Mouse (Mus musculus) erythroblast, embryonic 14.5 days (primary cell): ENCODE results near the gene Lrmda. TPM values are rescaled to one million over a fixed set of nuclear protein-coding genes. Genes with fewer than 3 reads are reported as not detected.

Experiments used
- H3K27me3 ChIP-seq: 2 replicates; pipeline ENCODE4 v1.6.1; 2012; ENCODE audit warnings: inconsistent platforms; ENCODE audit not compliant: control insufficient read depth
- H3K36me3 ChIP-seq: 2 replicates; pipeline ENCODE4 v1.6.1; 2012; ENCODE audit warnings: mild to moderate bottlenecking, inconsistent platforms; ENCODE audit not compliant: control insufficient read depth
- H3K4me1 ChIP-seq: 2 replicates; pipeline ENCODE4 v1.6.1; 2012; ENCODE audit warnings: inconsistent platforms; ENCODE audit not compliant: control insufficient read depth
- H3K4me3 ChIP-seq: replicated peaks from 2 replicates; pipeline ENCODE3; 2012; ENCODE audit warnings: moderate library complexity, mild to moderate bottlenecking, inconsistent platforms
- H3K9me3 ChIP-seq: 2 replicates; pipeline ENCODE4 v1.6.1; 2012; ENCODE audit warnings: low read length, inconsistent platforms, mixed read lengths; ENCODE audit not compliant: control insufficient read depth
- GATA1 ChIP-seq: IDR thresholded peaks from 2 replicates; pipeline ENCODE4 v1.6.1; 2012; ENCODE audit warnings: low read length, inconsistent platforms, mixed read lengths
- TAL1 ChIP-seq: IDR thresholded peaks from 3 replicates; pipeline ENCODE4 v1.6.1; 2012; ENCODE audit warnings: low read length, inconsistent platforms, mixed read lengths
- polyA plus RNA-seq: library from polyadenylated mRNA; stranded (reverse); fragments of >175 nt; gene quantifications from 2 replicates; pipeline ENCODE4 v1.2.3, GENCODE M21; 2012

The Lrmda gene
- polyA plus RNA-seq, 1 experiment = not detected

DNA sequence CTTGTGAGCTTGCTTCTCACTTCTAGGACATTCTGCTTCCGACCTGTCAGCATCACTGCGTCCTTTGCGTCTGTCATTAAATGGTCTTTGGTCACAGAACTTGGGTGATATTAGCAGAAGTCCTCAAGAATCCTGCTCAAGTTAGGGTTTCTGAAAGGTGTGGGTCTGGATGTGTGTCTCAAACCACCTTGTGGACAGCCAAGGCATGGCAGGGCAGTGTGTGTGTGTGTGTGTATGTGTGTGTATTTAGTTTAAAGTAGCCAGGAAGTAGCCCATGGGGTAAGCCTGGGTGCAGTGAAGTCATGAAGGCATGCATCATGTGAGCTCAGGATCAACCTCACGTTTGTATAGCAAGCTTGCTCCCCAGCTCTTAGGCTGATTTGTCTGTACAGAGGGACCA lies 274.9 kb downstream of the Lrmda start:
- TF ChIP-seq TAL1 (no peak), GATA1 (no peak)
- H3K4me3 ChIP-seq = no peak overlapping the region
- no peaks in the 10 kb centered on the region for H3K9me3 ChIP-seq
- H3K36me3 ChIP-seq = no peaks in the 10 kb centered on the region
- H3K27me3 ChIP-seq = no peaks in the 10 kb centered on the region
- no peaks in the 10 kb centered on the region for H3K4me1 ChIP-seq

DNA sequence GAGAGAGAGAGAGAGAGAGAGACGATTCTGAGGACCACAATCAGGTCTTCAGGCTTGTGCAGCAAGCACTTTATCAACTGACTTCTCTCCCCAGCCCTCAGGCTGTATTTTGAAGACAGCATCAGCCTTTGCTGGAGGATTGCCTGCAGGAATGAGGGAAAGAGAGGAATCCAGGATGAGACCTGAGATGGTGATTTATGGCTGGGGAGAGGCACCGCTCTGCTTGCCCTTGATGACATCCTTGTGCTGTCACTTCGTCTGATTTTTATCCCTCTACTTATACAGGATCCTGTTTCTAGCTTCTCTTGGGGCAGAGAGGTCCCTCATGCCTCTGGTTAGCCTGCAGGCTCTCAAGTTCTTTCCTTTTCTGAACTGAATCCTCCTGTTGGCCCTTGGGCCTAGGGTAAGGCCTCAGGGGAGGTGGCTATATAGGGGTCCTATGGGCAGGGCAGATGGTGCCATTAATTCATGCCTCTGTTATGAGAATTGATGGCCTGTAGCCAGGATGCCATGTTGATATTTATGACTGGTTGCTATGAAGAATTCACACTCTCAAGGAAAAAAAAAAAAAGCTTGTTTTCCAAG lies 277.2 kb downstream of the Lrmda start:
- no peaks in the 10 kb centered on the region for H3K4me1 ChIP-seq
- H3K36me3 ChIP-seq = no peaks in the 10 kb centered on the region
- H3K27me3 ChIP-seq = no peaks in the 10 kb centered on the region
- H3K9me3 ChIP-seq = no peaks in the 10 kb centered on the region
- TF ChIP-seq TAL1 (no peak), GATA1 (no peak)
- no peak overlapping the region for H3K4me3 ChIP-seq

DNA sequence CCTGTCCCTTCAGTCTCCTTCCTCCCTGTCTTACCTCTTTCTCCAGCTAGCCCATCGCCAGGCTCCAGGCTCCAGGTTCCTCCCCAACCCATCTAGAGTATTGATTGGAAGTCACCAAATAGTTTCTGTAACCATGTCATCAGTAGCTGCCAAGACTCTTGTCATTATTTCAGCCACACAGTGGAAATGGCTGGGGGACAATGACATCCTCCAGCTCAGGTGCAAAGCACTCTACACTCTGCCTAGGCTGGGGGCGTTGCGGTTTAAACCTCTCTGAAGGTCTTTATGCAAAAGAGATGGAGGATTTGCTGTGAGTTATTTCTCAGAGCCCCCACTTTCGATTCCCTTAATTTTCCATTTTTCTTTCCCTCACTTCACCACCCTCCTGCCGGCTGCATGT lies 287.2 kb downstream of the Lrmda start:
- Histone ChIP-seq H3K9me3 (no peaks in the 10 kb centered on the region), H3K27me3 (no peaks in the 10 kb centered on the region), H3K4me1 (no peaks in the 10 kb centered on the region), H3K4me3 (no peak overlapping the region), H3K36me3 (no peaks in the 10 kb centered on the region)
- TF ChIP-seq GATA1 (no peak), TAL1 (no peak)

DNA sequence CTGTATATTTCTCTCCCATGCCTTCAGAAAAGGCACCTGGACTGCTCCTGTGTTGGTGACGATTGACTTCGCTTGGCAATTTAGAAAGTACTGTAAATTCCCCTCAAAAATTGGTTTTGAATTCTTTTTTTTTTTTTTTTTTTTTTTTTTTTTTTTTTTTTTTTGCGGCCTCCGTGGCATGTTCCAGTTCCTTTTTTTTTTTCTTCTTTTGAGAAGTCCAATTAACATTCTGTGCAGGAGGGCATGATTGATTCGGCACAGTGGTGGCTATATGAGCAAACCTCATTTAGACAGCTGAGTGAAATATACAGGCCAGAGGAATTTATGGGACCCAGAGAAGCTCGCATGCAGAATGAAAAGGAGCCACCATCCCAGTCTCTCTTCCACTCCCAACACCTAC lies 288.5 kb downstream of the Lrmda start:
- H3K27me3 ChIP-seq = no peaks in the 10 kb centered on the region
- TF ChIP-seq TAL1 (no peak), GATA1 (no peak)

DNA sequence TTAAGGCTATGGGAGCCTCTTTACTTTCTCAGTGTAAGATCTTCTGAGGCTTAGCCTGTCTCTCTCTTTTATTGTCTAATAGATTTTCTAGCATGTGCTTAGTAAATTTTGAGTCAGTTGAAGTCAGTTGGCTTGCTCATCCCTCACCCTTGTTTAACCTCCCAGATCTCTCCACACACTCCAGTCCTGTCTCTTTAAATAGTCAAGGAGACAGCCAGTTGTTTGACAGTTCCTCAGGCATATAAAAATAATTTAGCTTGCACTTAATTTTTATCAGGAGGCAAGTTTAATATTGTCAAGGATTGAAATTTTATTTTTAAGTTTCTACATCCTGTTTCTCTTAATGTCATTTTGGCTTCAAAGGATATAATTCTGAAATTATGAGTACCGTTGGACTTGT lies 303.5 kb downstream of the Lrmda start:
- no peaks in the 10 kb centered on the region for H3K36me3 ChIP-seq
- TF ChIP-seq TAL1 = no peak
- TF ChIP-seq GATA1 = no peak
- no peaks in the 10 kb centered on the region for H3K9me3 ChIP-seq
- H3K4me1 ChIP-seq = no peaks in the 10 kb centered on the region
- no peak overlapping the region for H3K4me3 ChIP-seq
- H3K27me3 ChIP-seq = no peaks in the 10 kb centered on the region

More for the DNA sequence above, 288.5 kb downstream of the Lrmda start:
- Histone ChIP-seq H3K36me3 (no peaks in the 10 kb centered on the region), H3K4me1 (no peaks in the 10 kb centered on the region), H3K9me3 (no peaks in the 10 kb centered on the region), H3K4me3 (no peak overlapping the region)

DNA sequence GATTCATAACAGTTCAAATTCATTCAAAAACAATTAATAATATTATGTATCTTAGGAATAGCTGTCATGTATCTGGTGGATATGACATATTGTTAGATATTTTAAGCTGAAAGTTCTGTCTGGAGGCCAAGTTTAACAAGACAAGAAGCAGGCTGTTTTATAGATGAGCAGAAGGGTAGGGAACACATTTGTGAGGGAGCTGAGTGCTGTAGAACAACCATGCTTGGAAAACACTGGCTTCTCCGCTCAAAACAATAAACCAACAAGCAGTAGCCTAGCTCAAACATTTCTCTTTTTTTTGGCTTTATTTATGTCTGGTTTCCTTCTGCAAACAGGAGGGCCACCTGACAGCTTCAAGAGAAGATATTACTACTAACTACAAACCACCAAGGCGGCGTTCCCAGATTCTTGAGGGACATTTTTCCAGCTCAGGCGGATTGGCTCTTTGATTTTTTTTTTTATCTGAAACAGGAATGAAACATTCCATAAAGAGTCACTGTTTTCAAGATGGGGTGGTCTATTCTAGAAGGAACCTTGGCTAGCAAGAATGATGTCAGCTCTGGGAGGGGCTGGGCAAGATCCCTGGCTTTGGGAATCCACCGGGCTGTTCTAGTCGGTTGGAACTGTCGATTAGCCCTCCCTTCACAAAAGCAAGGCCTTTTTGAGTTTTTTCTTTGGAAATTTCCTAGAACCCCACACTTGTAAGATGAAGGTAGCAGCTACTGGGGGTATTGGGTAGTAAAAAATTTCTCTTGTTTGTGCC lies 304.2 kb downstream of the Lrmda start:
- Histone ChIP-seq H3K27me3 (no peaks in the 10 kb centered on the region), H3K36me3 (no peaks in the 10 kb centered on the region), H3K4me3 (no peak overlapping the region), H3K4me1 (no peaks in the 10 kb centered on the region), H3K9me3 (no peaks in the 10 kb centered on the region)
- no peak for TF ChIP-seq TAL1
- no peak for TF ChIP-seq GATA1

DNA sequence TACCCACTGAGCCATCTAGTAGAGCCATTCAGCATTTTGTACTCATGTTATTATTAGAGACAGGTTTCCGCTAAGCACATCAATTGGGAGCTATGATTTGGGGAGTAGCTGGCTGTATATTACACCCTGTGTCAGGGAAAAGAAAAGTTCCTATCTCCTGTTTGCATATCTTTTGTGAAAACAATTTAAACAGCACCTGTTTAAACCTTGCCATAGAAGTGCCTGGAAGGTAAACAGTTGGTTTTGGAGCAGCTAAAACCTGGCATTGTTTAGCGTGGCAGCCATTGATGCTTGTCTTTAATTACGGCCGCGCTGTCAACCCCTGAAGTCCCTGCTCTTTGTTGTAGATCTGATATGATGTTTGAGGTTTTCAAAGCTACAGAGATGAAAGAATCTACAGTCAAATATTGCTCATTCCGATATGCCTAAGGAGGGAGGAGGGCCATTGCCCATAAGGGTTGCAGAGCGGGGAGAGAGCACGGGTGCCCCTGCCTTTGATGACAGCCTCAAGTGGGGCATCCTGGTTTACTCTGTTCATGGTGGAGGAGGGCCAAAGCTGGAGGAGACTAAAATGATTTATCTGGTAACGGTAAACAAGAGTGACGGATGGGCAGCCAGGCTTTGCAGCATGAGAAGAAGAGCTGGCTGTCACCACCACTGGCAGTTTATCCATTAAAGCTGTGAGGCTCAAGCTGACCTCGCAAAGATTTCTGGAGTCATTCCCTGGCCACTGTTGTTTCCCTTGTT lies 306.9 kb downstream of the Lrmda start:
- Histone ChIP-seq H3K9me3 (no peaks in the 10 kb centered on the region; the same call in 1 of the 2 replicates), H3K27me3 (no peaks in the 10 kb centered on the region), H3K4me1 (no peaks in the 10 kb centered on the region), H3K36me3 (no peaks in the 10 kb centered on the region), H3K4me3 (no peak overlapping the region)
- no peak for TF ChIP-seq GATA1
- no peak for TF ChIP-seq TAL1

DNA sequence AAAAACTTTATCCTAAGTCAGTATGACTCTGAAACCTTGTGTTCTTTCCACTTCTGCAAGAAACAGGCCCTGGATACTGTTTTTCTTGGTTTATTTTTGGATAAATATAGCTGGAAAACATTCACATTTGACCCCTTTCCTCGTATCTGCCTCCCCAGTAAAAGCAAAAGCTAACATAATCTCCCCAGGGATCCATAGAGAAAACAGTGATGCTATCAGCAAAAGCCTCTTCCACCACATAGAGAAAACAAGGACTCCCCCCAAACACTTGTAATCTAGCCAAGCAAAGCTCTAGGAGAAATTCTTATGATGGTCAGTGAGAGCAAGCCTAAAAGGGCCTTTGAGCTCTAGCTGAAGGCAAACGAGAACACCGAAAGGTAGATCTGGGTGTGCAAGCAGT lies 309.7 kb downstream of the Lrmda start:
- no peaks in the 10 kb centered on the region for H3K4me1 ChIP-seq
- no peaks in the 10 kb centered on the region; the same call in 1 of the 2 replicates for H3K9me3 ChIP-seq
- no peak for TF ChIP-seq TAL1
- TF ChIP-seq GATA1 = no peak
- no peaks in the 10 kb centered on the region for H3K36me3 ChIP-seq
- H3K27me3 ChIP-seq = no peaks in the 10 kb centered on the region
- H3K4me3 ChIP-seq = no peak overlapping the region
